Mouse (Mus musculus): Measurements from ENCODE around the gene Man2a2.

GRCm38 (mm10) chr7:80324043-80324815 is 46.9 kb downstream of the Man2a2 start, which contains the start of gene Rccd1:
- TF ChIP-seq CTCF (IDR thresholded peaks at IDR 0.05; ENCODE audit: low read depth) (no peak), EP300 (IDR thresholded peaks at IDR 0.05; ENCODE audit: low read depth) (peak; percentile 24; the same call in 1 of the 2 replicates)

Measured in liver, postnatal 0 days (tissue).